Mouse (Mus musculus) CH12.LX (cell line): ENCODE measurements around the gene Pafah2. TPM values are rescaled to one million over a fixed set of nuclear protein-coding genes. Genes with fewer than 3 reads are reported as not detected.

ENCODE experiments used
- DNase-seq: peaks from one replicate; pipeline ENCODE4 v3.0.0-alpha.2; 2013; ENCODE audit errors: extremely low read depth
- H3K27ac ChIP-seq: 2 replicates; pipeline ENCODE4 v1.5.1; 2012; ENCODE audit warnings: low read depth, mild to moderate bottlenecking, control low read depth, moderate library complexity; ENCODE audit not compliant: insufficient read depth
- H3K27me3 ChIP-seq: replicated peaks from 2 replicates; pipeline ENCODE3; 2012; ENCODE audit warnings: inconsistent platforms
- H3K36me3 ChIP-seq, 2 experiments: replicated peaks in 1 of 2; 2 replicates each; pipeline versions ENCODE3 to v1.6.1; 2012; ENCODE audit warnings: inconsistent platforms in 1 of 2, low read length in 1 of 2, mild to moderate bottlenecking in 1 of 2, mixed read lengths in 1 of 2, moderate library complexity in 1 of 2; ENCODE audit not compliant: control insufficient read depth in 1 of 2, insufficient read depth in 1 of 2
- H3K4me1 ChIP-seq, 2 experiments: 2 replicates each; pipeline ENCODE4 v1.6.1; 2012; ENCODE audit warnings: inconsistent platforms in 1 of 2, moderate library complexity in 1 of 2; ENCODE audit not compliant: insufficient read depth in 2 of 2, control insufficient read depth in 1 of 2
- H3K4me2 ChIP-seq: 2 replicates; pipeline ENCODE4 v1.6.1; 2012; ENCODE audit warnings: low read depth, mild to moderate bottlenecking, control low read depth; ENCODE audit not compliant: poor library complexity, insufficient read depth, severe bottlenecking
- H3K4me3 ChIP-seq, 3 experiments: fragments of 150-350 bp in 1 of 3; sonication (generic) in 1 of 3; replicated peaks in 1 of 3; 2 replicates each; pipeline versions ENCODE3 to v1.5.1; 2011 to 2012; ENCODE audit warnings: low read depth in 2 of 3, low read length in 2 of 3, mild to moderate bottlenecking in 2 of 3, moderate library complexity in 2 of 3, control low read depth in 1 of 3, improper control_type of control experiment in 1 of 3, inconsistent platforms in 1 of 3, mixed read lengths in 1 of 3; ENCODE audit not compliant: poor library complexity in 1 of 3
- H3K79me2 ChIP-seq: replicated peaks from 2 replicates; pipeline ENCODE4 v1.6.1; 2012; ENCODE audit warnings: mild to moderate bottlenecking, moderate library complexity; ENCODE audit not compliant: control insufficient read depth, poor library complexity, insufficient read depth, severe bottlenecking; ENCODE audit errors: extremely low read depth
- H3K9ac ChIP-seq: 2 replicates; pipeline ENCODE4 v1.6.1; 2012; ENCODE audit warnings: low read depth, mild to moderate bottlenecking, control low read depth, moderate library complexity; ENCODE audit not compliant: insufficient read depth
- H3K9me3 ChIP-seq: replicated peaks from 2 replicates; pipeline ENCODE3; 2012; ENCODE audit warnings: low read length, inconsistent platforms, mixed read lengths
- BHLHE40 ChIP-seq: IDR thresholded peaks from 2 replicates; pipeline ENCODE4 v1.6.1; 2011; ENCODE audit warnings: mild to moderate bottlenecking, low read depth, low read length, improper control_type of control experiment
- CHD2 ChIP-seq: IDR thresholded peaks from 2 replicates; pipeline ENCODE4 v1.6.1; 2011; ENCODE audit warnings: low read length, improper control_type of control experiment
- E2F4 ChIP-seq: IDR thresholded peaks from 2 replicates; pipeline ENCODE4 v1.6.1; 2011; ENCODE audit warnings: low read depth, low read length, improper control_type of control experiment; ENCODE audit not compliant: insufficient replicate concordance
- ELF1 ChIP-seq: IDR thresholded peaks from 2 replicates; pipeline ENCODE4 v1.6.1; 2014; ENCODE audit warnings: low read depth, mild to moderate bottlenecking, inconsistent platforms, low read length, improper control_type of control experiment
- EP300 ChIP-seq: IDR thresholded peaks from 2 replicates; pipeline ENCODE4 v1.6.1; 2011; ENCODE audit warnings: low read length, improper control_type of control experiment
- ETS1 ChIP-seq: conservative IDR thresholded peaks from 2 replicates; pipeline ENCODE4 v1.6.1; 2012; ENCODE audit warnings: low read depth, mild to moderate bottlenecking, inconsistent platforms, low read length, improper control_type of control experiment, moderate library complexity
- JUND ChIP-seq: conservative IDR thresholded peaks from 2 replicates; pipeline ENCODE4 v1.6.1; 2011; ENCODE audit warnings: low read depth, low read length, improper control_type of control experiment
- MAFK ChIP-seq: IDR thresholded peaks from 2 replicates; pipeline ENCODE4 v1.6.1; 2011; ENCODE audit warnings: low read length, improper control_type of control experiment; ENCODE audit not compliant: insufficient replicate concordance
- MAZ ChIP-seq: IDR thresholded peaks from 2 replicates; pipeline ENCODE4 v1.6.1; 2012; ENCODE audit warnings: low read depth, mild to moderate bottlenecking, inconsistent platforms, low read length, improper control_type of control experiment, moderate library complexity
- MXI1 ChIP-seq: IDR thresholded peaks from 2 replicates; pipeline ENCODE4 v1.6.1; 2011; ENCODE audit warnings: mild to moderate bottlenecking, low read depth, low read length, improper control_type of control experiment
- MYC ChIP-seq: IDR thresholded peaks from 2 replicates; pipeline ENCODE4 v1.6.1; 2011; ENCODE audit warnings: low read depth, mild to moderate bottlenecking, improper control_type of control experiment, low read length
- NELFE ChIP-seq: IDR thresholded peaks from 2 replicates; pipeline ENCODE4 v1.6.1; 2011; ENCODE audit warnings: low read depth, low read length, improper control_type of control experiment
- NRF1 ChIP-seq: IDR thresholded peaks from 2 replicates; pipeline ENCODE4 v1.6.1; 2014; ENCODE audit warnings: low read depth, mild to moderate bottlenecking, inconsistent platforms, low read length, improper control_type of control experiment, moderate library complexity
- PAX5 ChIP-seq: IDR thresholded peaks from 2 replicates; pipeline ENCODE4 v1.6.1; 2012; ENCODE audit warnings: low read length, inconsistent platforms, mixed read lengths
- POLR2AphosphoS2 ChIP-seq: IDR thresholded peaks from 2 replicates; pipeline ENCODE4 v1.6.1; 2011; ENCODE audit warnings: low read depth, low read length, improper control_type of control experiment
- RCOR1 ChIP-seq: conservative IDR thresholded peaks from 2 replicates; pipeline ENCODE4 v1.6.1; 2012; ENCODE audit warnings: low read depth, mild to moderate bottlenecking, inconsistent platforms, low read length, improper control_type of control experiment
- SIN3A ChIP-seq: IDR thresholded peaks from 2 replicates; pipeline ENCODE4 v1.6.1; 2012; ENCODE audit warnings: low read length, improper control_type of control experiment, inconsistent platforms
- UBTF ChIP-seq: IDR thresholded peaks from 2 replicates; pipeline ENCODE4 v1.6.1; 2012; ENCODE audit warnings: low read depth, mild to moderate bottlenecking, inconsistent platforms, low read length, improper control_type of control experiment, moderate library complexity
- ZC3H11A ChIP-seq: IDR thresholded peaks from 2 replicates; pipeline ENCODE4 v1.6.1; 2012; ENCODE audit warnings: low read depth, mild to moderate bottlenecking, inconsistent platforms, low read length, improper control_type of control experiment
- ZKSCAN1 ChIP-seq: IDR thresholded peaks from 2 replicates; pipeline ENCODE4 v1.6.1; 2012; ENCODE audit warnings: low read depth, inconsistent platforms, low read length, improper control_type of control experiment, borderline replicate concordance
- ZMIZ1 ChIP-seq: IDR thresholded peaks from 2 replicates; pipeline ENCODE4 v1.6.1; 2012; ENCODE audit warnings: low read depth, mild to moderate bottlenecking, inconsistent platforms, low read length, improper control_type of control experiment
- dilution Hi-C: fragments of 300-500 bp; cut with MboI; formaldehyde crosslinking; loops from 2 replicates; pipeline ENCODE4 v1.14.3; 2020; ENCODE audit warnings: low sequenced_read_pairs; ENCODE audit not compliant: extremely low pct_unique_long_range_greater_than_20kb, extremely low pct_ligation_motif_present
- in situ Hi-C: fragments of 300-500 bp; cut with MboI; formaldehyde crosslinking; loops from 3 replicates; pipeline ENCODE4 v1.14.3; 2019; ENCODE audit warnings: low sequenced_read_pairs, low pct_ligation_motif_present, low pct_unique_long_range_greater_than_20kb, mixed read lengths
- polyA plus RNA-seq: library from polyadenylated mRNA; unstranded; fragments of >175 nt; gene quantifications from 2 replicates; pipeline ENCODE4 v1.2.1, GENCODE M21; 2012; ENCODE audit warnings: low read depth; ENCODE audit not compliant: insufficient read length
- total RNA-seq, 2 experiments: library from RNA; depleted of rRNA; stranded (reverse); fragments of 300-350 nt in 1 of 2; fragments of >200 nt in 1 of 2; gene quantifications; 2 replicates each; pipeline ENCODE4 v1.2.3; 2012 to 2014

The Pafah2 gene
- total and polyA plus RNA-seq, 3 experiments: 8.9 to 10.7 (median 10.4) TPM

- dilution Hi-C loops (no loop called here), in situ Hi-C loops (no loop called here)
- H3K4me2 ChIP-seq: no peak overlapping the region
These were observed 38.7 kb upstream of the Pafah2 start for GRCm38 (mm10) chr4:134357461-134357771.

GRCm38 (mm10) chr4:134359649-134360048 is 36.5 kb upstream of the Pafah2 start:
- Histone ChIP-seq H3K4me1 (peaks cover 15 to 61% of the 10 kb centered on the region in 2 experiments), H3K9ac (no peak overlapping the region), H3K36me3 (peaks cover 0 to 17% of the 10 kb centered on the region in 2 experiments), H3K9me3 (no peaks in the 10 kb centered on the region)
- in situ Hi-C loops: no loop called here
- no peak for DNase-seq
- TF ChIP-seq JUND (no peak), UBTF (no peak), EP300 (no peak), ELF1 (no peak), ZMIZ1 (no peak), MAZ (no peak)
- TF ChIP-seq, all 38 proteins: peak for 0
- no peak overlapping the region for H3K4me2 ChIP-seq
- H3K79me2 ChIP-seq: no peaks in the 10 kb centered on the region
- H3K4me3 ChIP-seq: no peak overlapping the region
- dilution Hi-C loops: no loop called here
- H3K27ac ChIP-seq: no peak overlapping the region
- no peaks in the 10 kb centered on the region for H3K27me3 ChIP-seq

More at GRCm38 (mm10) chr4:134357461-134357771, 38.7 kb upstream of the Pafah2 start:
- Histone ChIP-seq H3K79me2 (no peaks in the 10 kb centered on the region), H3K27me3 (no peaks in the 10 kb centered on the region), H3K27ac (no peak overlapping the region), H3K36me3 (peaks cover 0 to 17% of the 10 kb centered on the region in 2 experiments), H3K4me1 (peaks cover 23 to 56% of the 10 kb centered on the region in 2 experiments), H3K4me3 (no peak overlapping the region), H3K9ac (no peak overlapping the region), H3K9me3 (no peaks in the 10 kb centered on the region)
- DNase-seq: no peak
- TF ChIP-seq MAZ (no peak), ZKSCAN1 (no peak), CHD2 (no peak), RCOR1 (no peak), PAX5 (no peak), POLR2AphosphoS2 (no peak), EP300 (no peak), E2F4 (no peak), MXI1 (no peak), ZMIZ1 (no peak), MAFK (no peak), NELFE (no peak), SIN3A (no peak), MYC (no peak), ZC3H11A (no peak), ETS1 (no peak), NRF1 (no peak), BHLHE40 (no peak)
